Mouse (Mus musculus): ENCODE measurements around the gene Ldb2. TPM values are rescaled to one million over a fixed set of nuclear protein-coding genes. Genes with fewer than 3 reads are reported as not detected.

Gene Ldb2
- polyA plus RNA-seq, 1 experiment from 2014 or later: 47.8 TPM

- H3K4me2 ChIP-seq: no peak overlapping the region
- H3K9me3 ChIP-seq: no peaks in the 10 kb centered on the region
- H3K9ac ChIP-seq: no peak overlapping the region
- H3K27me3 ChIP-seq: no peaks in the 10 kb centered on the region
- H3K4me3 ChIP-seq: no peak overlapping the region
- 79% methylated on average over 6 of the region's 6 CpGs for whole genome bisulfite sequencing
- ATAC-seq (ENCODE audit: borderline replicate concordance, extremely low read depth, low FRiP score, low TSS enrichment): no peak
- H3K27ac ChIP-seq: no peak overlapping the region
- no peaks in the 10 kb centered on the region for H3K36me3 ChIP-seq
- no peaks in the 10 kb centered on the region for H3K4me1 ChIP-seq
Observed at GRCm38 (mm10) chr5:44635546-44635945, 163.9 kb downstream of the Ldb2 start.

GRCm38 (mm10) chr5:44629034-44629625, 170.3 kb downstream of the Ldb2 start:
- Histone ChIP-seq H3K27ac (no peak overlapping the region), H3K4me1 (no peaks in the 10 kb centered on the region), H3K9ac (no peak overlapping the region), H3K4me2 (no peak overlapping the region), H3K36me3 (no peaks in the 10 kb centered on the region), H3K4me3 (no peak overlapping the region), H3K9me3 (no peaks in the 10 kb centered on the region), H3K27me3 (no peaks in the 10 kb centered on the region)
- WGBS: 80% methylated on average over 3 of the region's 3 CpGs
- ATAC-seq (ENCODE audit: borderline replicate concordance, extremely low read depth, low FRiP score, low TSS enrichment): no peak

GRCm38 (mm10) chr5:44627487-44627886, 172.0 kb downstream of the Ldb2 start:
- ATAC-seq (ENCODE audit: borderline replicate concordance, extremely low read depth, low FRiP score, low TSS enrichment): no peak
- H3K4me3 ChIP-seq: no peak overlapping the region
- no peaks in the 10 kb centered on the region for H3K4me1 ChIP-seq
- no peak overlapping the region for H3K9ac ChIP-seq
- no peak overlapping the region for H3K4me2 ChIP-seq
- no peaks in the 10 kb centered on the region for H3K36me3 ChIP-seq
- no peak overlapping the region for H3K27ac ChIP-seq
- no peaks in the 10 kb centered on the region for H3K27me3 ChIP-seq
- no peaks in the 10 kb centered on the region for H3K9me3 ChIP-seq
- WGBS: 85% methylated on average over 5 of the region's 5 CpGs

- Histone ChIP-seq H3K27me3 (no peaks in the 10 kb centered on the region), H3K4me1 (no peaks in the 10 kb centered on the region), H3K9ac (no peak overlapping the region), H3K27ac (no peak overlapping the region), H3K9me3 (no peaks in the 10 kb centered on the region), H3K36me3 (no peaks in the 10 kb centered on the region), H3K4me3 (no peak overlapping the region), H3K4me2 (no peak overlapping the region)
- 89% methylated on average over 2 of the region's 2 CpGs for WGBS
- no peak for ATAC-seq (ENCODE audit: borderline replicate concordance, extremely low read depth, low FRiP score, low TSS enrichment)
Observed at GRCm38 (mm10) chr5:44626885-44627284, 172.6 kb downstream of the Ldb2 start.

- no peak overlapping the region for H3K27ac ChIP-seq
- no peaks in the 10 kb centered on the region for H3K36me3 ChIP-seq
- no peak overlapping the region for H3K4me2 ChIP-seq
- H3K4me3 ChIP-seq: no peak overlapping the region
- 61% methylated on average over 2 of the region's 2 CpGs for WGBS
- H3K9me3 ChIP-seq: no peaks in the 10 kb centered on the region
- H3K27me3 ChIP-seq: no peaks in the 10 kb centered on the region
- ATAC-seq (ENCODE audit: borderline replicate concordance, extremely low read depth, low FRiP score, low TSS enrichment): no peak
- H3K9ac ChIP-seq: no peak overlapping the region
- no peaks in the 10 kb centered on the region for H3K4me1 ChIP-seq
Observed at GRCm38 (mm10) chr5:44626114-44626513, 173.4 kb downstream of the Ldb2 start.

- Histone ChIP-seq H3K4me1 (0 out of 2 replicates have a peak, but pooled peaks cover 3% of the 10 kb centered on the region), H3K36me3 (no peaks in the 10 kb centered on the region), H3K9ac (no peak overlapping the region), H3K4me2 (no peak overlapping the region), H3K9me3 (no peaks in the 10 kb centered on the region), H3K27ac (no peak overlapping the region), H3K4me3 (no peak overlapping the region), H3K27me3 (no peaks in the 10 kb centered on the region)
- WGBS: 87% methylated on average over 7 of the region's 7 CpGs
- no peak for ATAC-seq (ENCODE audit: borderline replicate concordance, extremely low read depth, low FRiP score, low TSS enrichment)
Observed at GRCm38 (mm10) chr5:44615677-44616076, 183.8 kb downstream of the Ldb2 start.

- H3K9me3 ChIP-seq: no peaks in the 10 kb centered on the region
- WGBS: 46% methylated on average over 2 of the region's 2 CpGs
Observed at GRCm38 (mm10) chr5:44608901-44609300, 190.6 kb downstream of the Ldb2 start.

GRCm38 (mm10) chr5:44601340-44601739, 198.1 kb downstream of the Ldb2 start:
- H3K27ac ChIP-seq: no peak overlapping the region
- H3K27me3 ChIP-seq: no peaks in the 10 kb centered on the region
- H3K9me3 ChIP-seq: no peaks in the 10 kb centered on the region
- H3K4me3 ChIP-seq: no peak overlapping the region
- H3K9ac ChIP-seq: no peak overlapping the region
- no peaks in the 10 kb centered on the region for H3K36me3 ChIP-seq
- WGBS: 30% methylated on average over 1 of the region's 1 CpGs
- H3K4me2 ChIP-seq: no peak overlapping the region
- no peak for ATAC-seq (ENCODE audit: borderline replicate concordance, extremely low read depth, low FRiP score, low TSS enrichment)
- no peaks in the 10 kb centered on the region for H3K4me1 ChIP-seq

More at GRCm38 (mm10) chr5:44608901-44609300, 190.6 kb downstream of the Ldb2 start:
- H3K4me3 ChIP-seq: no peak overlapping the region
- no peaks in the 10 kb centered on the region for H3K4me1 ChIP-seq
- no peak overlapping the region for H3K9ac ChIP-seq
- H3K27me3 ChIP-seq: no peaks in the 10 kb centered on the region
- no peaks in the 10 kb centered on the region for H3K36me3 ChIP-seq
- no peak overlapping the region for H3K4me2 ChIP-seq
- ATAC-seq (ENCODE audit: borderline replicate concordance, extremely low read depth, low FRiP score, low TSS enrichment): no peak
- H3K27ac ChIP-seq: no peak overlapping the region

GRCm38 (mm10) chr5:44593522-44594218, 205.8 kb downstream of the Ldb2 start:
- H3K9ac ChIP-seq: no peak overlapping the region
- no peak overlapping the region for H3K4me3 ChIP-seq
- H3K36me3 ChIP-seq: no peaks in the 10 kb centered on the region
- 47% methylated on average over 15 of the region's 15 CpGs for WGBS
- no peaks in the 10 kb centered on the region for H3K27me3 ChIP-seq
- peaks cover 18% of the 10 kb centered on the region for H3K4me1 ChIP-seq
- H3K27ac ChIP-seq: peak overlapping the region; percentile 25
- H3K9me3 ChIP-seq: no peaks in the 10 kb centered on the region
- no peak for ATAC-seq (ENCODE audit: borderline replicate concordance, extremely low read depth, low FRiP score, low TSS enrichment)
- no peak overlapping the region for H3K4me2 ChIP-seq

- H3K27ac ChIP-seq: no peak overlapping the region
- H3K4me3 ChIP-seq: no peak overlapping the region
- 73% methylated on average over 3 of the region's 3 CpGs for WGBS
- ATAC-seq (ENCODE audit: borderline replicate concordance, extremely low read depth, low FRiP score, low TSS enrichment): no peak
- peaks cover 18% of the 10 kb centered on the region for H3K4me1 ChIP-seq
- no peaks in the 10 kb centered on the region for H3K27me3 ChIP-seq
- H3K4me2 ChIP-seq: no peak overlapping the region
- no peaks in the 10 kb centered on the region for H3K9me3 ChIP-seq
- H3K9ac ChIP-seq: no peak overlapping the region
- no peaks in the 10 kb centered on the region for H3K36me3 ChIP-seq
Observed at GRCm38 (mm10) chr5:44590750-44591149, 208.7 kb downstream of the Ldb2 start.

- Histone ChIP-seq H3K36me3 (no peaks in the 10 kb centered on the region), H3K9me3 (no peaks in the 10 kb centered on the region), H3K9ac (no peak overlapping the region), H3K4me2 (no peak overlapping the region), H3K27ac (no peak overlapping the region), H3K4me3 (no peak overlapping the region), H3K27me3 (no peaks in the 10 kb centered on the region), H3K4me1 (peaks cover 18% of the 10 kb centered on the region)
- WGBS: 10% methylated on average over 1 of the region's 1 CpGs
- ATAC-seq (ENCODE audit: borderline replicate concordance, extremely low read depth, low FRiP score, low TSS enrichment): no peak
Observed at GRCm38 (mm10) chr5:44589318-44589717, 210.2 kb downstream of the Ldb2 start.

- H3K27me3 ChIP-seq: no peaks in the 10 kb centered on the region
- H3K9me3 ChIP-seq: no peaks in the 10 kb centered on the region
- ATAC-seq (ENCODE audit: borderline replicate concordance, extremely low read depth, low FRiP score, low TSS enrichment): no peak
- 36% methylated on average over 5 of the region's 5 CpGs for WGBS
- H3K9ac ChIP-seq: no peak overlapping the region
- no peak overlapping the region for H3K27ac ChIP-seq
- no peaks in the 10 kb centered on the region for H3K36me3 ChIP-seq
- peaks cover 13% of the 10 kb centered on the region for H3K4me1 ChIP-seq
- no peak overlapping the region for H3K4me3 ChIP-seq
- H3K4me2 ChIP-seq: no peak overlapping the region
Observed at GRCm38 (mm10) chr5:44586571-44586970, 212.9 kb downstream of the Ldb2 start.
